Comparison of ENCODE assay signal across 26 mouse cellular contexts in the genomic region with DNA sequence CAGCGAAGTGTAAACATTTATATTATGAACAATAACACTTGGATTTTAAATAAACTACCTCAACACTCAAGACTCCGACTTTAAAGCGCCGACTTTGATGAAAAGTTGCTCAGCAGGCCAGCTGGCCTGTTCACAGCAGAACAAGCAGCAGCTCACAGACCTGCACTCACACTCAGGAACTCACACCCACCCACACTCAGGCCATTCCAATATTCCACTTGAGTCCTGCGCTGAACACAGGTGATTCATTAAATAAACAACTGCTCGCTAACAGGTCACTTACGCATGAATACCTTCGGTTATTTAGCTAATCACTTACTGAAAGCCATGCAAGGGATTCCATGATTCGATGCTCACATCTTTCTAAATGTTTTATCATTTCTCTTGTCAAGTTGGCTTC. TPM values are rescaled to one million over a fixed set of nuclear protein-coding genes. Genes with fewer than 3 reads are reported as not detected.
DNase-seq lines count a peak whose midpoint lies in the region; ATAC-seq and TF ChIP-seq lines count a peak whose summit lies in the region.
"Had no signal": no experiment of that assay in that cellular context is flagged by ENCODE, and none has a peak within 500 bp of the region (broad histone marks: within the 10 kb centered on the region; RNA-seq: fewer than 3 reads in every experiment).

No protein-coding gene starts in this region.

- TF ChIP-seq EP300 in lung, postnatal 0 days (IDR thresholded peaks at IDR 0.05), result peak; percentile 76

- no peak overlapping the region for H3K4me2 ChIP-seq in lung, postnatal 0 days (replicated peaks; ENCODE audit: low read depth, low read length)
- H3K4me2 ChIP-seq in midbrain, postnatal 0 days (ENCODE audit: low read depth, low read length, poor library complexity, severe bottlenecking), result no peak overlapping the region
- H3K4me2 ChIP-seq: embryonic facial prominence, embryonic 12.5 days; forebrain, embryonic 13.5 days; forebrain, embryonic 15.5 days had no signal

- H3K4me3 ChIP-seq in limb, embryonic 10.5 days, result no peak overlapping the region
- no peak overlapping the region for H3K4me3 ChIP-seq in lung, postnatal 0 days (ENCODE audit: low read depth, low read length)
- H3K4me3 ChIP-seq in midbrain, postnatal 0 days (ENCODE audit: low read depth, low read length), result no peak overlapping the region
- H3K4me3 ChIP-seq: embryonic facial prominence, embryonic 10.5 days; embryonic facial prominence, embryonic 12.5 days; forebrain, embryonic 13.5 days; forebrain, embryonic 15.5 days had no signal

- H3K27ac ChIP-seq in limb, embryonic 10.5 days, result no peak overlapping the region
- no peak overlapping the region for H3K27ac ChIP-seq in lung, postnatal 0 days (ENCODE audit: low read length)
- H3K27ac ChIP-seq in midbrain, postnatal 0 days (ENCODE audit: low read depth, low read length), result no peak overlapping the region
- H3K27ac ChIP-seq: embryonic facial prominence, embryonic 10.5 days; embryonic facial prominence, embryonic 12.5 days; forebrain, embryonic 13.5 days; forebrain, embryonic 15.5 days had no signal

- DNase-seq in lung, adult 18-20 months, result peak; percentile 79 to 82
- DNase-seq in lung, postnatal 14 days, result no peak
- DNase-seq in limb, embryonic 10.5 days (ENCODE audit: low spot score), result peak; percentile 29
- peak; percentile 76 for DNase-seq in lung, postnatal 0 days (ENCODE audit: low spot score)
- peak; percentile 77 for DNase-seq in lung, postnatal 36 days
- no peak for DNase-seq in embryo, embryonic 10 days (ENCODE audit: low spot score)
- no peak for DNase-seq in left cerebral cortex, postnatal 4 days
- no peak for DNase-seq in midbrain, postnatal 0 days (ENCODE audit: low spot score)
- DNase-seq: adrenal gland, adult 8-10 months; adrenal gland, postnatal 14 days; adrenal gland, postnatal 36 days; B cell, adult 2 months; cerebellum, adult 11-12 months; cerebellum, adult 2 months; cerebellum, adult 9-10 months; cerebellum, postnatal 10 days; cerebellum, postnatal 25 days had no signal

- peaks cover 16% of the 10 kb centered on the region; the same call in 1 of the 2 replicates for H3K4me1 ChIP-seq in limb, embryonic 10.5 days
- no peaks in the 10 kb centered on the region for H3K4me1 ChIP-seq in lung, postnatal 0 days (ENCODE audit: insufficient read depth, low read depth, low read length)
- no peaks in the 10 kb centered on the region for H3K4me1 ChIP-seq in midbrain, postnatal 0 days (ENCODE audit: insufficient read depth, low read length)
- H3K4me1 ChIP-seq: forebrain, embryonic 15.5 days had no signal

- no peaks in the 10 kb centered on the region for H3K27me3 ChIP-seq in limb, embryonic 10.5 days (ENCODE audit: low read depth, poor library complexity, severe bottlenecking)
- no peaks in the 10 kb centered on the region for H3K27me3 ChIP-seq in lung, postnatal 0 days (replicated peaks; ENCODE audit: insufficient read depth, low read length)
- H3K27me3 ChIP-seq in midbrain, postnatal 0 days (ENCODE audit: insufficient read depth, low read length), result no peaks in the 10 kb centered on the region
- H3K27me3 ChIP-seq: CH12.LX; embryonic facial prominence, embryonic 12.5 days; forebrain, embryonic 13.5 days; forebrain, embryonic 15.5 days; Patski had no signal

- 96% methylated on average over 9 of the region's 9 CpGs for WGBS in limb, embryonic 10.5 days
- 54% methylated on average over 9 of the region's 9 CpGs for WGBS in lung, postnatal 0 days
- 95% methylated on average over 9 of the region's 9 CpGs for WGBS in midbrain, postnatal 0 days

- no peak overlapping the region for H3K9ac ChIP-seq in lung, postnatal 0 days (replicated peaks; ENCODE audit: low read depth)
- no peak overlapping the region for H3K9ac ChIP-seq in midbrain, postnatal 0 days (replicated peaks; ENCODE audit: low read length, poor library complexity, severe bottlenecking)
- H3K9ac ChIP-seq: embryonic facial prominence, embryonic 12.5 days; forebrain, embryonic 13.5 days; forebrain, embryonic 15.5 days had no signal

- peaks cover 17% of the 10 kb centered on the region for H3K36me3 ChIP-seq in limb, embryonic 10.5 days
- no peaks in the 10 kb centered on the region for H3K36me3 ChIP-seq in lung, postnatal 0 days (ENCODE audit: insufficient read depth, low read length)
- peaks cover 3% of the 10 kb centered on the region; the same call in 1 of the 2 replicates for H3K36me3 ChIP-seq in midbrain, postnatal 0 days (ENCODE audit: insufficient read depth, low read length)

- no peak for TF ChIP-seq CTCF in lung, postnatal 0 days (IDR thresholded peaks at IDR 0.05)
- TF ChIP-seq CTCF in midbrain, postnatal 0 days (IDR thresholded peaks at IDR 0.05), result no peak

- H3K9me3 ChIP-seq in limb, embryonic 10.5 days (replicated peaks), result no peaks in the 10 kb centered on the region
- H3K9me3 ChIP-seq in lung, postnatal 0 days (ENCODE audit: low read length), result no peaks in the 10 kb centered on the region
- H3K9me3 ChIP-seq in midbrain, postnatal 0 days (ENCODE audit: low read length), result no peaks in the 10 kb centered on the region; the same call in 1 of the 2 replicates
- H3K9me3 ChIP-seq: G1E had no signal

- intact Hi-C loops in left cerebral cortex, postnatal 4 days (cut with DNase I), result no loop called here

- peak; percentile 91 for ATAC-seq in lung, postnatal 0 days
- ATAC-seq in midbrain, postnatal 0 days (ENCODE audit: low FRiP score), result no peak
- ATAC-seq: activated CD4-positive, CD25-positive, alpha-beta regulatory T cell, adult 4 months; CD4-positive, CD25-positive, alpha-beta regulatory T cell, adult 4 months; forebrain, embryonic 13.5 days; forebrain, embryonic 15.5 days; Patski had no signal

RNA-seq across cellular contexts. Expression of gene Lpar6, which starts 24.5 kb away (rescaled TPM):
- polyA plus RNA-seq in limb, embryonic 10.5 days (2016; fragmentation: Nextera tagmentation; extraction: Ambion mirVana), result 18.9 and 20.0 TPM in 2 replicates
- polyA plus RNA-seq in lung, postnatal 0 days (2015; fragmentation: Nextera tagmentation; extraction: Ambion mirVana), result 10.3 and 10.5 TPM in 2 replicates
- 1 to 10 TPM; 1.2 to 1.4 TPM for total RNA-seq in left cerebral cortex, postnatal 4 days (2021)
- total RNA-seq in midbrain, postnatal 0 days (2014; rRNA removed), result 2.2 and 2.3 TPM in 2 replicates
- polyA plus RNA-seq in midbrain, postnatal 0 days (2015; fragmentation: Nextera tagmentation; extraction: Ambion mirVana), result 1.3 and 1.8 TPM in 2 replicates

Comparison
In these comparisons a context has a peak if more than half of its experiments do, and no peak if none do; other contexts are left out.
1. DNase-seq: peak in lung, adult 18-20 months (2 of 2), limb, embryonic 10.5 days (single experiment), lung, postnatal 0 days (single experiment) and lung, postnatal 36 days (single experiment); none in lung, postnatal 14 days (single experiment), embryo, embryonic 10 days (single experiment), left cerebral cortex, postnatal 4 days (single experiment) and midbrain, postnatal 0 days (single experiment).